Mouse (Mus musculus): ENCODE measurements at regions not wholly inside any gene's neighbourhood (a gene's known extent, or its start where the extent isn't known, plus 50 kb on each side); places are given as distances from the start of the nearest gene placed in this dataset.
"Not testable (repeated sequence)": the region's sequence is repeated elsewhere in the genome, so short reads cannot be mapped to it uniquely, and the experiment has no call there.

DNA sequence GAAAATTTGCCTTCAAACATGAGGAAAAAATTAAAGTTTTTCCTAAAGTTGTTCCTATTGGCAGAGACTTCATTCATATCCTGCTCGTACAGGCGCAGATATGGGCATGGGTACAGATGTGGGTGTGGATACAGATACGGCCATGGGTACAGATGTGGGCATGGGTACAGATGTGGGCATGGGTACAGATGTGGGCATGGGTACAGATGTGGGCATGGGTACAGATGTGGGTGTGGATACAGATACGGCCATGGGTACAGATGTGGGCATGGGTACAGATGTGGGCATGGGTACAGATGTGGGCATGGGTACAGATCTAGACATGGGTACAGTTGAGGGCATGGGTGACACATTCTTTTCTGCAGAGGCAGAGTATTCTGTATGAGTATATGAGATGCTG lies 87.8 kb upstream of the Lnx1 start:
- H3K27me3 ChIP-seq (ENCODE audit: control insufficient read depth, insufficient read depth, low read length, poor library complexity, severe bottlenecking); DNase-seq (ENCODE audit: low read depth, low spot score); H3K36me3 ChIP-seq (ENCODE audit: control insufficient read depth, insufficient read depth, low read length, poor library complexity, severe bottlenecking): not testable (repeated sequence)

DNA sequence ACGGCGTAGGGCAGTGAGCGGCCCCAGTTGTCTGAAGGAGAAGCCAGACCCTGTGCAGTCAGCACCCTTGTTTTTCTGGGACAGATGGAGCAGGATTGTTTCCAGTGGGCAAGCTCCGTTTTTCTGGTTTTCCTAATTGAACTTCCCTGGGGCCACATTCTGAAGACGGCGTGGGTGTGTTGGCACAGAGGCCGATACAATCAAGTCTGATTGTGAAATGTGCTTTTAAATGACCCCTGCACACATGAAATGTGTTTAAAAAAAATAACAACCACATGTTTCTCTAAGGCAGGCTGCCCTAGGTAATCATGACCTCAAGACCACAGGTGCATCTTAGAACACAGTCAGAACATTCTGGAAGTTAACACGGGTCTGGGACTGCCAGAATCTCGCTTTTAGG lies 81.2 kb upstream of the Lnx1 start:
- no peak for DNase-seq (ENCODE audit: low read depth, low spot score)
- H3K36me3 ChIP-seq (ENCODE audit: control insufficient read depth, insufficient read depth, low read length, poor library complexity, severe bottlenecking), result no peaks in the 10 kb centered on the region
- no peaks in the 10 kb centered on the region for H3K27me3 ChIP-seq (ENCODE audit: control insufficient read depth, insufficient read depth, low read length, poor library complexity, severe bottlenecking)

GRCm38 (mm10) chr5:74778076-74778465 lies 75.4 kb upstream of the Lnx1 start:
- H3K36me3 ChIP-seq (ENCODE audit: control insufficient read depth, insufficient read depth, low read length, poor library complexity, severe bottlenecking), result no peaks in the 10 kb centered on the region
- no peak for DNase-seq (ENCODE audit: low read depth, low spot score)
- H3K27me3 ChIP-seq (ENCODE audit: control insufficient read depth, insufficient read depth, low read length, poor library complexity, severe bottlenecking), result no peaks in the 10 kb centered on the region

DNA sequence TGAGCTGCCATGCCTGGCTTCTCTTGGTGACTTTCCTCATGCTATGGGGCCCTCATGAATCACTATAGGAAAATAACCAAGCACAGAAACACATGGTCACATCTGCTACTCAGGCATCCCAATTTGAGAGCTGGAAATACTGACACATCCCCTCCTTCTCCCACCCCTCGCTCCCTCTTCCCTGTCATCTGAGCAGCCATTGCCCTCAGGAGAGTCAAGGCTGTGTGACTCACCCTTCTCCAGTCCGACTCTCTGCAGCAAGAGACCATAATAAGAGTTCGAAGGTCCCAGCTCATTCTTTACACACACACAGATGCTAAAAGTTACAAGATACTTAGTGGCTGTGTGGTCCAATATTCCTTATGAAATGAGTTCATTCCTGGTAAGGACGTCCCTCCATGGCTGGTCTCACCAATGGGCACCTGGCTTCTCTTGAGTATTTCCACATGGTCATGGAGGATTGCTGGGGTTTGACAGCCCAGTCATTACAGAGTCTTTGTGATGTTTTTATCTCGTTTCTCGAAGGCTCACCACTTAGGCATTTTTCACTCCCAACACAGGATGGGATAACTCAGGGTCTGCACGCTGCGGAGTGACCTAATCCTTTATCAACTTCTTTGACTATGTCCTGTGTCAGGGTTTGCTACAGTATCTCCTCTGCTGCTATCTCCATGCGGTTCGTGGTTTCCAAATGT lies 74.8 kb upstream of the Lnx1 start:
- H3K36me3 ChIP-seq (ENCODE audit: control insufficient read depth, insufficient read depth, low read length, poor library complexity, severe bottlenecking), result no peaks in the 10 kb centered on the region
- no peak for DNase-seq (ENCODE audit: low read depth, low spot score)
- H3K27me3 ChIP-seq (ENCODE audit: control insufficient read depth, insufficient read depth, low read length, poor library complexity, severe bottlenecking), result no peaks in the 10 kb centered on the region

GRCm38 (mm10) chr5:74776081-74776480 lies 73.4 kb upstream of the Lnx1 start:
- DNase-seq (ENCODE audit: low read depth, low spot score), result no peak
- Histone ChIP-seq H3K36me3 (ENCODE audit: control insufficient read depth, insufficient read depth, low read length, poor library complexity, severe bottlenecking) (no peaks in the 10 kb centered on the region), H3K27me3 (ENCODE audit: control insufficient read depth, insufficient read depth, low read length, poor library complexity, severe bottlenecking) (no peaks in the 10 kb centered on the region)

DNA sequence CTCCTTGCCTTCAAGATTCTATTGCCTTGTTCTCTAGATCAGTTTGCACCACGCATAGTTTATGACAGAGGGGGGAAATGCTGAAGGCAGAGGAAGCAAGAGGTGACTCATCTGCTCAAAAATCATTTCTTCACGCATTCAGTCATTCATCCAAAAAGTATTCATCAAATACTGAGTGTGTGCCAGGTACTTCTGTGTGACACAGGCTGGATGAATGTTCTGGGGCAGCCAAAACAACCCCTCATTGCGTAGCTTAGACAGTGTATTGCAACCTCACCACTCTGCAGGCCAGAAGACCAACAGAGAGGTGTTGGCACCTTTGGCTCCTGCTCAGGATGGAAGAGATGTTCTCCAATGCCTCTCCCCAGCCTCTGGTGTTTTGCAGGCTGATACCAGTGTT lies 72.9 kb upstream of the Lnx1 start:
- Histone ChIP-seq H3K27me3 (ENCODE audit: control insufficient read depth, insufficient read depth, low read length, poor library complexity, severe bottlenecking) (no peaks in the 10 kb centered on the region), H3K36me3 (ENCODE audit: control insufficient read depth, insufficient read depth, low read length, poor library complexity, severe bottlenecking) (no peaks in the 10 kb centered on the region)
- DNase-seq (ENCODE audit: low read depth, low spot score), result no peak

- Histone ChIP-seq H3K36me3 (ENCODE audit: control insufficient read depth, insufficient read depth, low read length, poor library complexity, severe bottlenecking) (no peaks in the 10 kb centered on the region), H3K27me3 (ENCODE audit: control insufficient read depth, insufficient read depth, low read length, poor library complexity, severe bottlenecking) (no peaks in the 10 kb centered on the region)
- no peak for DNase-seq (ENCODE audit: low read depth, low spot score)
Measured at GRCm38 (mm10) chr5:74773558-74774429, 71.1 kb upstream of the Lnx1 start.

DNA sequence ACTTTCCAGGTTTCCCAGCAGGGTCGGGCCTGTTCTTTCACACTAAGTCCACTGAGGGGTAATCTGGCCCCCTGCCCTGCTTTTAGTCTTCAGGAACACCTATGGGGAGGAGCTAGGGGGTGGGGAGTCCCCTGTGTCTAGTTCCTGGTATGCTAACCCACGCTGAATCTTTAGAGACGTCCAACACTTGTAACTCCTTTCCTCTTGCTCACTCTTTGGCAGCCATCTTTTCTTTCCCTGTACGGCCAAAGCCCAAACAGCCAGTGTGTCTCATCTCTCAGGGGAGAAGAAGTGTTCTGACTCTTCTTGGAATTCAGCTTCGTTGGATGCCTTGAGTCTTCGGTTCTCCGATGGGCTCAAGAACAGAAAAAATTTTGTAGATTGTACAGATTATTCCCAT lies 68.4 kb upstream of the Lnx1 start:
- no peaks in the 10 kb centered on the region for H3K27me3 ChIP-seq (ENCODE audit: control insufficient read depth, insufficient read depth, low read length, poor library complexity, severe bottlenecking)
- H3K36me3 ChIP-seq (ENCODE audit: control insufficient read depth, insufficient read depth, low read length, poor library complexity, severe bottlenecking), result no peaks in the 10 kb centered on the region
- no peak for DNase-seq (ENCODE audit: low read depth, low spot score)

GRCm38 (mm10) chr5:74769023-74769422 lies 66.3 kb upstream of the Lnx1 start:
- DNase-seq (ENCODE audit: low read depth, low spot score), result no peak
- H3K27me3 ChIP-seq (ENCODE audit: control insufficient read depth, insufficient read depth, low read length, poor library complexity, severe bottlenecking), result no peaks in the 10 kb centered on the region

GRCm38 (mm10) chr5:74767993-74768392 lies 65.3 kb upstream of the Lnx1 start:
- DNase-seq (ENCODE audit: low read depth, low spot score), result no peak
- no peaks in the 10 kb centered on the region for H3K36me3 ChIP-seq (ENCODE audit: control insufficient read depth, insufficient read depth, low read length, poor library complexity, severe bottlenecking)
- no peaks in the 10 kb centered on the region for H3K27me3 ChIP-seq (ENCODE audit: control insufficient read depth, insufficient read depth, low read length, poor library complexity, severe bottlenecking)

More at GRCm38 (mm10) chr5:74769023-74769422, 66.3 kb upstream of the Lnx1 start:
- no peaks in the 10 kb centered on the region for H3K36me3 ChIP-seq (ENCODE audit: control insufficient read depth, insufficient read depth, low read length, poor library complexity, severe bottlenecking)

- Histone ChIP-seq H3K36me3 (ENCODE audit: control insufficient read depth, insufficient read depth, low read length, poor library complexity, severe bottlenecking) (no peaks in the 10 kb centered on the region), H3K27me3 (ENCODE audit: control insufficient read depth, insufficient read depth, low read length, poor library complexity, severe bottlenecking) (no peaks in the 10 kb centered on the region)
- no peak for DNase-seq (ENCODE audit: low read depth, low spot score)
Measured at GRCm38 (mm10) chr5:74766211-74766610, 63.5 kb upstream of the Lnx1 start.

DNA sequence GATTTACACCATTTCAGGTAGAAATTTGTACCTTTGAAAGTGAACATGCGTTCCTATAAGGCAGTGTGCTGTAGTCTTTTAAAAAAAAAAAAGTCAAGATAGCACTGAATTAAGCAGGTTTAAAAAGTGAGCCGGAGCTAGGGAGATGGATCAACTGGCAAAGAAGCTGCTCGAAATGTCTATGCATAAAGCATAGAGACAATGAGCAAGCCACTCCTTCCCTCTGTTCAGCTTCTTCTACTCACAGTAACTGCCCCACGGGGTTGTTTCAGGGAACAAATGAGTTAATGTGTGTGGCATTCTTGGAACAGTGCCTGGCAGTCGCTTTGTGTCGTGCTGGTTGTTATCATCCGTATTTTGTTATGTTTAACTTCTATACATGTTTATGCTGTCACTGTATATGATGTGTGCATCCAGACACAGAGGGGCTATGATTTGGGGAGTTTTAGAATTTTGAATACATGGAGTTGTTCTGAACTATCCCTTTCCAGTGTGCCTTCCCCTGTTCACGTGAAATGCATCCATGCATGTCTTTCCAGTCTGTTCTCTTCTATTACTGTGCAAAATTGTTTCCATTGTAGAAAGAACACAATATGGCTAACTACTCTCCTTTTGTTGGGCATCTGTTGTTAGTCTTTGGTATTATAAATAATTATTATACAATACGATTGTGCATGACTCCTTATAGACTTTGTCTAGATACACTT lies 62.5 kb upstream of the Lnx1 start:
- Histone ChIP-seq H3K36me3 (ENCODE audit: control insufficient read depth, insufficient read depth, low read length, poor library complexity, severe bottlenecking) (no peaks in the 10 kb centered on the region), H3K27me3 (ENCODE audit: control insufficient read depth, insufficient read depth, low read length, poor library complexity, severe bottlenecking) (no peaks in the 10 kb centered on the region)
- no peak for DNase-seq (ENCODE audit: low read depth, low spot score)

GRCm38 (mm10) chr5:74757557-74757956 lies 54.8 kb upstream of the Lnx1 start:
- no peaks in the 10 kb centered on the region for H3K27me3 ChIP-seq (ENCODE audit: control insufficient read depth, insufficient read depth, low read length, poor library complexity, severe bottlenecking)
- no peaks in the 10 kb centered on the region for H3K36me3 ChIP-seq (ENCODE audit: control insufficient read depth, insufficient read depth, low read length, poor library complexity, severe bottlenecking)
- DNase-seq (ENCODE audit: low read depth, low spot score), result no peak

GRCm38 (mm10) chr5:74752961-74753360 lies 50.2 kb upstream of the Lnx1 start:
- Histone ChIP-seq H3K36me3 (ENCODE audit: control insufficient read depth, insufficient read depth, low read length, poor library complexity, severe bottlenecking) (no peaks in the 10 kb centered on the region), H3K27me3 (ENCODE audit: control insufficient read depth, insufficient read depth, low read length, poor library complexity, severe bottlenecking) (no peaks in the 10 kb centered on the region)
- DNase-seq (ENCODE audit: low read depth, low spot score), result no peak

Data from splenic B cell, adult 2 months (primary cell).